ENCODE assay signal across 26 mouse cellular contexts in genomic region chr5:32872346-32872745, GRCm38 (mm10). TPM values are rescaled to one million over a fixed set of nuclear protein-coding genes. Genes with fewer than 3 reads are reported as not detected.
DNase-seq lines count a peak whose midpoint lies in the region; ATAC-seq and TF ChIP-seq lines count a peak whose summit lies in the region.
"Had no signal": no experiment of that assay in that cellular context is flagged by ENCODE, and none has a peak within 500 bp of the region (broad histone marks: within the 10 kb centered on the region; RNA-seq: fewer than 3 reads in every experiment).

No protein-coding gene starts in this region.

- peak; percentile 20; the same call in 1 of the 2 replicates for ATAC-seq in frontal cortex, adult (ENCODE audit: low TSS enrichment)
- ATAC-seq in heart, embryonic 11.5 days (replicated peaks; ENCODE audit: insufficient number of reproducible peaks, low FRiP score, low TSS enrichment), result no peak
- no peak for ATAC-seq in forebrain, postnatal 0 days
- ATAC-seq: activated CD4-positive, CD25-positive, alpha-beta regulatory T cell, adult 4 months; CD4-positive, CD25-positive, alpha-beta regulatory T cell, adult 4 months; Patski had no signal

- no peak for DNase-seq in frontal cortex, postnatal 14 days (ENCODE audit: low spot score in 2 of 2)
- peak; percentile 34 for DNase-seq in heart, adult 11 months
- peak; percentile 76 for DNase-seq in fat pad, adult 2 months (ENCODE audit: extremely low read depth, low read depth, low spot score)
- DNase-seq in gonadal fat pad, adult 2 months (ENCODE audit: low read depth), result peak; percentile 77
- no peak for DNase-seq in adrenal gland, postnatal 10 days
- DNase-seq in forebrain, postnatal 0 days, result no peak
- DNase-seq: adrenal gland, adult 2 months; adrenal gland, adult 8-10 months; adrenal gland, postnatal 14 days; adrenal gland, postnatal 25 days; adrenal gland, postnatal 36 days; B cell, adult 2 months; cerebellum, adult 11 months; cerebellum, adult 11-12 months; cerebellum, adult 18-20 months had no signal

- no peaks in the 10 kb centered on the region for H3K9me3 ChIP-seq in heart, embryonic 11.5 days (replicated peaks; ENCODE audit: control insufficient read depth, low read length)
- H3K9me3 ChIP-seq in forebrain, postnatal 0 days (ENCODE audit: low read length), result no peaks in the 10 kb centered on the region
- H3K9me3 ChIP-seq: G1E had no signal

- no peak overlapping the region for H3K4me3 ChIP-seq in heart, embryonic 11.5 days (ENCODE audit: low read depth, low read length)
- no peak overlapping the region for H3K4me3 ChIP-seq in forebrain, postnatal 0 days (ENCODE audit: low read depth, low read length)

- H3K4me1 ChIP-seq in heart, embryonic 11.5 days (ENCODE audit: control insufficient read depth, insufficient read depth, low read length), result no peaks in the 10 kb centered on the region
- no peaks in the 10 kb centered on the region for H3K4me1 ChIP-seq in forebrain, postnatal 0 days (ENCODE audit: insufficient read depth)

- no peak overlapping the region for H3K4me2 ChIP-seq in heart, embryonic 11.5 days
- H3K4me2 ChIP-seq in forebrain, postnatal 0 days (ENCODE audit: low read depth), result no peak overlapping the region

- no peak overlapping the region for H3K9ac ChIP-seq in heart, embryonic 11.5 days (ENCODE audit: low read depth, low read length)
- H3K9ac ChIP-seq in forebrain, postnatal 0 days, result no peak overlapping the region

- peaks cover 11% of the 10 kb centered on the region for H3K36me3 ChIP-seq in heart, embryonic 11.5 days (ENCODE audit: control insufficient read depth, insufficient read depth, low read length)
- H3K36me3 ChIP-seq in forebrain, postnatal 0 days (ENCODE audit: insufficient read depth), result peaks cover 39% of the 10 kb centered on the region

- TF ChIP-seq CTCF in forebrain, postnatal 0 days (IDR thresholded peaks at IDR 0.05; ENCODE audit: low read depth), result no peak

- no peak overlapping the region for H3K27ac ChIP-seq in heart, embryonic 11.5 days (ENCODE audit: low read depth, low read length)
- H3K27ac ChIP-seq in forebrain, postnatal 0 days (ENCODE audit: low read depth, low read length), result no peak overlapping the region

- no peaks in the 10 kb centered on the region for H3K27me3 ChIP-seq in heart, embryonic 11.5 days (ENCODE audit: control insufficient read depth, insufficient read depth, low read length)
- no peaks in the 10 kb centered on the region for H3K27me3 ChIP-seq in forebrain, postnatal 0 days (ENCODE audit: insufficient read depth, low read length)
- H3K27me3 ChIP-seq: CH12.LX, Patski had no signal

- 88% methylated on average over 5 of the region's 5 CpGs for WGBS in heart, embryonic 11.5 days (ENCODE audit: insufficient replicate concordance)
- 96% methylated on average over 5 of the region's 5 CpGs for WGBS in forebrain, postnatal 0 days

RNA-seq across cellular contexts. Expression of gene Depdc5, which starts 8.8 kb away (rescaled TPM):
- polyA plus RNA-seq in heart, embryonic 11.5 days (2014; fragmentation: Nextera tagmentation; extraction: Ambion mirVana), result 18.2 and 20.8 TPM in 2 replicates
- 12.3 and 13.3 TPM in 2 replicates for polyA plus RNA-seq in gonadal fat pad, adult 2 months (2012; rRNA removed)
- total RNA-seq in adrenal gland, postnatal 10 days (2021), result 10 to 100 TPM; 30.1 to 38.4 TPM
- total RNA-seq in forebrain, postnatal 0 days (2014; rRNA removed), result 25.3 and 30.3 TPM in 2 replicates
- polyA plus RNA-seq in forebrain, postnatal 0 days (2015; fragmentation: Nextera tagmentation; extraction: Ambion mirVana), result 11.7 and 13.4 TPM in 2 replicates

RNA-seq across cellular contexts. Expression of gene Prr14l, which starts 18.3 kb away (rescaled TPM):
- 9.0 and 11.5 TPM in 2 replicates for polyA plus RNA-seq in heart, embryonic 11.5 days (2014; fragmentation: Nextera tagmentation; extraction: Ambion mirVana)
- polyA plus RNA-seq in gonadal fat pad, adult 2 months (2012; rRNA removed), result 12.0 and 13.9 TPM in 2 replicates
- total RNA-seq in adrenal gland, postnatal 10 days (2021), result 10 to 100 TPM; 21.4 to 25.0 TPM
- total RNA-seq in forebrain, postnatal 0 days (2014; rRNA removed), result 17.7 and 20.2 TPM in 2 replicates
- polyA plus RNA-seq in forebrain, postnatal 0 days (2015; fragmentation: Nextera tagmentation; extraction: Ambion mirVana), result 3.1 and 8.4 TPM in 2 replicates

RNA-seq across cellular contexts. Expression of gene Gm20671, which starts 45.4 kb away (rescaled TPM):
- polyA plus RNA-seq in heart, embryonic 11.5 days (2014; fragmentation: Nextera tagmentation; extraction: Ambion mirVana), result not detected in 2 replicates
- polyA plus RNA-seq in gonadal fat pad, adult 2 months (2012; rRNA removed), result 7.6 and 8.1 TPM in 2 replicates
- not detected for total RNA-seq in adrenal gland, postnatal 10 days (2021)
- total RNA-seq in forebrain, postnatal 0 days (2014; rRNA removed), result 3.0 TPM in 1 of 2 replicates, not detected in the other
- polyA plus RNA-seq in forebrain, postnatal 0 days (2015; fragmentation: Nextera tagmentation; extraction: Ambion mirVana), result not detected in 2 replicates
- total RNA-seq: adrenal gland, adult 18-20 months; adrenal gland, adult 8-10 months; adrenal gland, postnatal 14 days; adrenal gland, postnatal 25 days; adrenal gland, postnatal 36 days; adrenal gland, postnatal 4 days; ES-E14; MEL had no signal
- polyA plus RNA-seq: activated CD4-positive, CD25-positive, alpha-beta regulatory T cell, adult 4 months; CD4-positive, CD25-positive, alpha-beta regulatory T cell, adult 4 months; Patski had no signal

Comparison
In these comparisons a context has a peak if more than half of its experiments do, and no peak if none do; other contexts are left out.
1. DNase-seq: peak in heart, adult 11 months (single experiment), fat pad, adult 2 months (single experiment) and gonadal fat pad, adult 2 months (single experiment); none in frontal cortex, postnatal 14 days (0 of 2), adrenal gland, postnatal 10 days (single experiment) and forebrain, postnatal 0 days (single experiment).